Mouse (Mus musculus): ENCODE measurements around the gene Ltbp1. TPM values are rescaled to one million over a fixed set of nuclear protein-coding genes. Genes with fewer than 3 reads are reported as not detected.

Ltbp1 gene
- polyA plus RNA-seq, 1 experiment, result 20.3 TPM

DNA sequence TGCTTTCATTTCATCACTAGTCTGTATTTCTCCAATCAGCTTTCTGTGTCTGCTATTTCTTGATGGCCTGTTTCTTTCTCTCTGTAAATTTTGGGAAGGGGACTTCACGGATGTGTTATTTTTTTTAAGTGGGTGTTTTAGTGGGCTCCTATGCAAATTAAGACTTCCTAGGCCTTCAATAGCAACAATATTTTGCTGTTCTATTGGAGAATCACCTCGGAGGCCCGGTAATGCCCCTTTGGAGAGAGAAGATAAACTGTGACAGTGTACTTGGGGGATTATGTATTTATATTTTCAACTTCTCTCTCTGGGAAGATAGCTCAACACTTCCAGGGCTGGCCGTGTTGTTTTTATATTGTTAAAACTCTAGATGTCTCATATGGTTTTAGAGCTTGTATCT is 383.0 kb downstream of the Ltbp1 start:
- H3K4me1 ChIP-seq (ENCODE audit: control insufficient read depth, insufficient read depth, low read length), result no peaks in the 10 kb centered on the region
- TF ChIP-seq CTCF (IDR thresholded peaks at IDR 0.05; ENCODE audit: control insufficient read depth, insufficient read depth, low read length), result no peak
- no peak for TF ChIP-seq POLR2A (IDR thresholded peaks at IDR 0.05; ENCODE audit: borderline replicate concordance, control insufficient read depth, low read depth, low read length)
- 78% methylated on average over 4 of the region's 4 CpGs for WGBS

DNA sequence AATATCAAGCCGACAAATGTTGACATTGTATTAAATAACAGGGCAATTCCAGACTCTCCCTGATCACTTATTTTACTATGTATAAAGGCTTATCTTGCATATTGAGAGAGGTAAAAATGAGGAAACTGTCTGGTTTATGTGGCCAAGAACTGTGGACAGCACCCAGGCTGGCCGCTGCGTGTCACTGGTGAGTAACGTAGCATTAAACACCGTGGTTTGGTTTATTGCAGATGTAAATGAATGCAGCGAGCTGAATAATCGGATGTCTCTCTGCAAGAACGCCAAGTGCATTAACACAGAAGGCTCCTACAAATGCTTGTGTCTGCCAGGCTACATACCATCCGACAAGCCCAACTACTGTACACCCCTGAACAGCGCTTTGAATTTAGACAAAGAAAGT is 384.8 kb downstream of the Ltbp1 start:
- no peaks in the 10 kb centered on the region for H3K4me1 ChIP-seq (ENCODE audit: control insufficient read depth, insufficient read depth, low read length)
- H3K27ac ChIP-seq (ENCODE audit: control insufficient read depth, insufficient read depth, low read depth, low read length, poor library complexity), result no peak overlapping the region
- 79% methylated on average over 10 of the region's 10 CpGs for WGBS
- no peak overlapping the region for H3K4me3 ChIP-seq (replicated peaks; ENCODE audit: control insufficient read depth, low read depth, low read length)
- TF ChIP-seq CTCF (IDR thresholded peaks at IDR 0.05; ENCODE audit: control insufficient read depth, insufficient read depth, low read length) (peak; percentile 36; the same call in 1 of the 2 replicates), POLR2A (IDR thresholded peaks at IDR 0.05; ENCODE audit: borderline replicate concordance, control insufficient read depth, low read depth, low read length) (no peak)

More for the DNA sequence above, 383.0 kb downstream of the Ltbp1 start:
- H3K27ac ChIP-seq (ENCODE audit: control insufficient read depth, insufficient read depth, low read depth, low read length, poor library complexity), result no peak overlapping the region
- H3K4me3 ChIP-seq (replicated peaks; ENCODE audit: control insufficient read depth, low read depth, low read length), result no peak overlapping the region

DNA sequence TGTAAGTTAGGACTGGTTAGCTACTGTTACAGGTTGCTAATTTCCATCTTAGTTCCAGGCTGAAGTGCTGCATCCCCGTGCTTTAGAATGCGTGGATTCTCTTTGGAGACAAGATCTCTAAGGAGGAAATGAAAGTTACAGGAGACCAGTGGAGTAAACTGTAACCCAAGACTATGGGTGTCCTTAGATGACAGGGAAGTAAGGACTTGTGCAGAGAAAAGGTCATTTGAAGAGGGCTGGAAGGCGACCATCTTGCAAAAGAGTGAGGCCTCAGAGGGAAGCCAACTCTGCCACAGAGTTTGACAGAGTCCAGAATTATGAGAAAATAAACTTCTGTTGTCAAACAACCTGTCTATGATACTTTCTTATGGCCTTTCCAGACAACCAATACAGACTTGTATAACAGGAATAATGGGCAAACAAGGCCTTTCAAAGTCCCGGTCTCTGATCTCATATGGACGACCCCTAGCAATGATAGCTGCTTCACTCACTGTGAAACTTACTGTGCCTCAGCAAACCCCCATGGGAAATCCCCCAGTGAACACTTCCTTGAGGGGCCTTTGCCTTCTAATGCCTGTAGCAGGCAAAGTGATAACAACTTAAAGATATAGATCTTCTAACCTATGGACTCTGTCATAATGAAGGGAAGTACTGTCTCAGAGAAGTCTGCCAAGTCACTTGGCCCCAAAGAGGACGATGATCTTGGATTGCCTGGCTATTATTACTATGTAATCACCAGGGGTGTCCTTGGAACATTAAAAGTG is 386.2 kb downstream of the Ltbp1 start:
- TF ChIP-seq CTCF (IDR thresholded peaks at IDR 0.05; ENCODE audit: control insufficient read depth, insufficient read depth, low read length) (no peak), POLR2A (IDR thresholded peaks at IDR 0.05; ENCODE audit: borderline replicate concordance, control insufficient read depth, low read depth, low read length) (no peak)
- 71% methylated on average over 6 of the region's 6 CpGs for WGBS
- no peak overlapping the region for H3K27ac ChIP-seq (ENCODE audit: control insufficient read depth, insufficient read depth, low read depth, low read length, poor library complexity)
- H3K4me1 ChIP-seq (ENCODE audit: control insufficient read depth, insufficient read depth, low read length), result no peaks in the 10 kb centered on the region; the same call in 1 of the 2 replicates
- H3K4me3 ChIP-seq (replicated peaks; ENCODE audit: control insufficient read depth, low read depth, low read length), result no peak overlapping the region

DNA sequence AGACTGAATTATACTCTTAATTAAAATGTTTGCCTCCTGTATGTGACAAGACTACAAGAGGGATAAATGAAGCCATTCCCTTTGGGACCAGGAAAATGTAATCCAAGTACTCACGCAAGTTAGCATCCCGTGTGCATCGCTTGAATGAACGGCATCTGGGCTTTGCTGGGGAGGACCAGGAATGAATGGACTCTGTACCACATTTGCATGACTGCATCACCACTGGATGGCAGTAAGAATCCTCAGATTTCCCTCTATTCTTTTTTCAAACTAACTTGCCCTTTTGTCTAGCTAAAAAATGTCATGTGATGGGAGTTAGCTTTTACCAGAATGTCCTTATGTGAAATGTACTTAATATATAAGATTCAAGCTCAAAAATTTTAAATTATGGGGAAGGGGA is 401.0 kb downstream of the Ltbp1 start:
- H3K4me3 ChIP-seq (replicated peaks; ENCODE audit: control insufficient read depth, low read depth, low read length), result no peak overlapping the region
- no peak for TF ChIP-seq CTCF (IDR thresholded peaks at IDR 0.05; ENCODE audit: control insufficient read depth, insufficient read depth, low read length)
- TF ChIP-seq POLR2A (IDR thresholded peaks at IDR 0.05; ENCODE audit: borderline replicate concordance, control insufficient read depth, low read depth, low read length), result no peak
- H3K4me1 ChIP-seq (ENCODE audit: control insufficient read depth, insufficient read depth, low read length), result no peaks in the 10 kb centered on the region
- 44% methylated on average over 4 of the region's 4 CpGs for WGBS
- no peak overlapping the region for H3K27ac ChIP-seq (ENCODE audit: control insufficient read depth, insufficient read depth, low read depth, low read length, poor library complexity)

DNA sequence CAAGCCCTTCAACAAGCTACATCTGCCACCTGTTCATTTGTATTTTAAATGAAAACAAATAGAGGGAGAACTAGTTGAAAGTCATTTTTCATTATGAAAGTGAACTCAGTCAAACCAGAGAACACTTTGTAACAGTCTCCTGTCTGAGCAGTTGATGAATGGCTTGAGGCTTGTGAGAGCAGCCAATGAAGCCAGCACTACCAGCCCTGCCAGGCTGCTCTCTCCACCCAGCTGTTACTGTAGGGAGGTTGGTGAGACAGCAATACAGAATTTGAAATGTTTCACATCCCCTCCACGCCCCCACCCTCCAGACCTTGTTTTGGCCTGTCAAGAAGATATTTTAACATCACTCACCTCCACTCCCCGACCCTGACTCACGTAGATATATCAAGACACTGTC is 411.5 kb downstream of the Ltbp1 start:
- TF ChIP-seq CTCF (IDR thresholded peaks at IDR 0.05; ENCODE audit: control insufficient read depth, insufficient read depth, low read length), result no peak
- TF ChIP-seq POLR2A (IDR thresholded peaks at IDR 0.05; ENCODE audit: borderline replicate concordance, control insufficient read depth, low read depth, low read length), result no peak
- WGBS, result 48% methylated on average over 3 of the region's 3 CpGs
- H3K4me1 ChIP-seq (ENCODE audit: control insufficient read depth, insufficient read depth, low read length), result no peaks in the 10 kb centered on the region
- no peak overlapping the region for H3K4me3 ChIP-seq (replicated peaks; ENCODE audit: control insufficient read depth, low read depth, low read length)
- no peak overlapping the region for H3K27ac ChIP-seq (ENCODE audit: control insufficient read depth, insufficient read depth, low read depth, low read length, poor library complexity)

DNA sequence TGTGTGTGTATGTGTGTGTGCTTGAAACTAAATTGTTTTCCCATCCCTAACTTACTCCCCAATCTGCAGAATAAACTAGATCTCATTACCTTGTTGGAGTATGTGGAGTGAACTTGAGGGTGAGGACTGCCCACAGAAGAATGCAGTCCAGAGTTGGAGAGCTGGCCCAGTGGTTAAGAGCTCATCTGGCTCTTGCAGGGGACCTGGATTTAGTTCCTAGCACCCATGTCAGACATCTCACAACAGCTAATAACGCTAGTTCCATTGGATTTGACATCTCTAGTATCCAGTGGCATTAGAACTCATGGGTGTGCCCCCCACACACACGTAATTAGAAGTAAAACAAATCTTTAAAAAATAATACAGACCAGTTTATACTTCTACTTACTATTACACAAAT is 428.8 kb downstream of the Ltbp1 start:
- H3K4me3 ChIP-seq (replicated peaks; ENCODE audit: control insufficient read depth, low read depth, low read length), result no peak overlapping the region
- H3K27ac ChIP-seq (ENCODE audit: control insufficient read depth, insufficient read depth, low read depth, low read length, poor library complexity), result no peak overlapping the region
- H3K4me1 ChIP-seq (ENCODE audit: control insufficient read depth, insufficient read depth, low read length), result no peaks in the 10 kb centered on the region; the same call in 1 of the 2 replicates
- no peak for TF ChIP-seq POLR2A (IDR thresholded peaks at IDR 0.05; ENCODE audit: borderline replicate concordance, control insufficient read depth, low read depth, low read length)
- TF ChIP-seq CTCF (IDR thresholded peaks at IDR 0.05; ENCODE audit: control insufficient read depth, insufficient read depth, low read length), result no peak
- WGBS, result 77% methylated on average over 2 of the region's 2 CpGs

DNA sequence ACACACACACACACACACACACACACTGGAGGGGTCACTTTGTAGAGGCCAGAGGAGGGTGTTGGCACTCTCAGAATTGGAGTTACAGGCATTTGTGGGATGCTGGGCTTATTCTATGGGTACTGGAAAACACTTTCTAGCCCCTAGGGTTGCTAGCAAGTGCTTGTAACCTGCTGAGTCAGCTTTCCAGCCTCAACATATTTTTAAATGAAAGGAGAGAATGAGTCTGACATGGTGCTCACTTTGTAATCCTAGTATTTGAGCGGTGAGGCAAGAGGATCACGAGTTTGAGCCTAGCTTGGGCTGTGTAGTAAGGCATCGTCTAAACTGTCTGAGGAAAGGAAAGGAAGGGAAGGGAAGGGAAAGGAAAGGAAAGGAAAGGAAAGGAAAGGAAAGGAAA is 429.5 kb downstream of the Ltbp1 start:
- H3K4me1 ChIP-seq (ENCODE audit: control insufficient read depth, insufficient read depth, low read length), result no peaks in the 10 kb centered on the region; the same call in 1 of the 2 replicates
- no peak overlapping the region for H3K4me3 ChIP-seq (replicated peaks; ENCODE audit: control insufficient read depth, low read depth, low read length)
- H3K27ac ChIP-seq (ENCODE audit: control insufficient read depth, insufficient read depth, low read depth, low read length, poor library complexity), result no peak overlapping the region
- WGBS, result 65% methylated on average over 3 of the region's 3 CpGs
- TF ChIP-seq CTCF (IDR thresholded peaks at IDR 0.05; ENCODE audit: control insufficient read depth, insufficient read depth, low read length) (no peak), POLR2A (IDR thresholded peaks at IDR 0.05; ENCODE audit: borderline replicate concordance, control insufficient read depth, low read depth, low read length) (no peak)

DNA sequence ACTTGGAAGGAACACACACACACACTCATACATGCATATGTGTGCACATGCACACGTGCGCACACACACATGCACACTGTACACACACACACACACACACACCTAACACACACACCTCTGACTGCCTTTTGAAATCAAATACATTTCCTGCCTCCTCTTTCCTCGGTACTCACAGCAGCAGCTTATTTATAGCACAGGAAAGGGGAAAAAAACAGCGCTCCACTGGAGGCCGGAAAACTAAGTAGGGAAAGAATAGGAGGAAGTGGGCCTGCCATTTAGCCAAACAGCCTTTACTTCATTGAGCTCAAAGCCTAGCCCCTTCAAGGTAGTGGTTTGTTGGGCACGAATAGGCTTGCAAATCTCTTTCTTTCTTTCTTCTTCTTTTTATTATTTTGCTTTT is 430.2 kb downstream of the Ltbp1 start, which contains the start of gene Rasgrp3:
Gene Rasgrp3 (plus strand): TSS at position 298 of the 400 bp plus-strand sequence.
- WGBS, result 11% methylated on average over 6 of the region's 6 CpGs
- TF ChIP-seq CTCF (IDR thresholded peaks at IDR 0.05; ENCODE audit: control insufficient read depth, insufficient read depth, low read length) (no peak), POLR2A (IDR thresholded peaks at IDR 0.05; ENCODE audit: borderline replicate concordance, control insufficient read depth, low read depth, low read length) (no peak)

More for the DNA sequence above, 430.2 kb downstream of the Ltbp1 start, which contains the start of gene Rasgrp3:
- Histone ChIP-seq H3K4me1 (ENCODE audit: control insufficient read depth, insufficient read depth, low read length) (no peaks in the 10 kb centered on the region; the same call in 1 of the 2 replicates), H3K27ac (ENCODE audit: control insufficient read depth, insufficient read depth, low read depth, low read length, poor library complexity) (no peak within 1 kb of the TSS), H3K4me3 (replicated peaks; ENCODE audit: control insufficient read depth, low read depth, low read length) (no peak within 1 kb of the TSS)
